Mouse (Mus musculus) kidney, embryonic 14.5 days (tissue): ENCODE data around the gene Cds1. TPM values are rescaled to one million over a fixed set of nuclear protein-coding genes. Genes with fewer than 3 reads are reported as not detected.
A peak's percentile ranks its signal among the peaks of the same experiment; 100 is the strongest.

ENCODE experiments used
- ATAC-seq: fragments of 200-750 bp; cut with Nextera tagmentation; 2 replicates; pipeline ENCODE4 v1.8.0; 2017; ENCODE audit warnings: moderate number of reproducible peaks, mild to moderate bottlenecking, moderate TSS enrichment, moderate library complexity; ENCODE audit not compliant: low FRiP score, low TSS enrichment
- H3K27ac ChIP-seq: fragments of 300-500 bp; sonication (generic); 2 replicates; pipeline ENCODE4 v1.5.1; 2014; ENCODE audit warnings: low read depth, mild to moderate bottlenecking, low read length, moderate library complexity, mixed read lengths
- H3K27me3 ChIP-seq: fragments of 300-500 bp; sonication (generic); 2 replicates; pipeline ENCODE4 v1.6.1; 2014; ENCODE audit warnings: mild to moderate bottlenecking, low read length; ENCODE audit not compliant: control insufficient read depth, insufficient read depth
- H3K36me3 ChIP-seq: fragments of 300-500 bp; sonication (generic); 2 replicates; pipeline ENCODE4 v1.6.1; 2014; ENCODE audit warnings: low read length, mixed read lengths; ENCODE audit not compliant: control insufficient read depth, insufficient read depth
- H3K4me1 ChIP-seq: fragments of 300-500 bp; sonication (generic); 2 replicates; pipeline ENCODE4 v1.6.1; 2014; ENCODE audit warnings: low read length, mixed read lengths; ENCODE audit not compliant: control insufficient read depth, insufficient read depth
- H3K4me2 ChIP-seq: fragments of 300-500 bp; sonication (generic); replicated peaks from 2 replicates; pipeline ENCODE4 v1.6.1; 2014; ENCODE audit warnings: low read depth, mild to moderate bottlenecking, low read length
- H3K4me3 ChIP-seq: fragments of 300-500 bp; sonication (generic); 2 replicates; pipeline ENCODE4 v1.5.1; 2014; ENCODE audit warnings: mild to moderate bottlenecking, low read length
- H3K9ac ChIP-seq: fragments of 300-500 bp; sonication (generic); 2 replicates; pipeline ENCODE4 v1.6.1; 2014; ENCODE audit warnings: low read depth, mild to moderate bottlenecking, low read length, moderate library complexity
- H3K9me3 ChIP-seq: fragments of 300-500 bp; sonication (generic); 2 replicates; pipeline ENCODE4 v1.6.1; 2016; ENCODE audit warnings: low read length; ENCODE audit not compliant: control insufficient read depth
- WGBS: fragments of 180-500 bp; shearing (Covaris S2); extraction: QIAGEN DNeasy Blood & Tissue Kit; methylation state at CpG from one replicate; pipeline ENCODE4 v1.1.7; 2014; 5-methylcytosine and 5-hydroxymethylcytosine counted together
- polyA plus RNA-seq: library from polyadenylated mRNA; unstranded; fragments of >200 nt; fragmentation: Nextera tagmentation; extraction: Ambion mirVana; gene quantifications from 2 replicates; pipeline ENCODE4 v1.2.1, GENCODE M21; 2014

The Cds1 gene
- polyA plus RNA-seq, 1 experiment from 2014 or later, result 10.9 TPM

- H3K36me3 ChIP-seq, result no peaks in the 10 kb centered on the region
- H3K9ac ChIP-seq, result no peak overlapping the region
- peaks cover 4% of the 10 kb centered on the region; the same call in 1 of the 2 replicates for H3K4me1 ChIP-seq
- no peaks in the 10 kb centered on the region for H3K9me3 ChIP-seq
- ATAC-seq, result no peak
- no peak overlapping the region for H3K4me2 ChIP-seq
- no peak overlapping the region for H3K4me3 ChIP-seq
- H3K27ac ChIP-seq, result no peak overlapping the region
- 91% methylated on average over 6 of the region's 6 CpGs for WGBS
- no peaks in the 10 kb centered on the region for H3K27me3 ChIP-seq
Measured at GRCm38 (mm10) chr5:101811296-101812169, 46.6 kb downstream of the Cds1 start.

GRCm38 (mm10) chr5:101816822-101817221, 51.9 kb downstream of the Cds1 start:
- Histone ChIP-seq H3K4me3 (no peak overlapping the region), H3K9me3 (no peaks in the 10 kb centered on the region), H3K4me2 (no peak overlapping the region), H3K4me1 (peaks cover 20% of the 10 kb centered on the region), H3K27ac (peak overlapping the region; percentile 39; the same call in 1 of the 2 replicates), H3K9ac (no peak overlapping the region), H3K36me3 (no peaks in the 10 kb centered on the region), H3K27me3 (no peaks in the 10 kb centered on the region)
- 23% methylated on average over 7 of the region's 7 CpGs for WGBS
- peak; percentile 93 for ATAC-seq

- H3K9me3 ChIP-seq, result no peaks in the 10 kb centered on the region
- ATAC-seq, result no peak
- H3K27ac ChIP-seq, result no peak overlapping the region
- no peak overlapping the region for H3K4me2 ChIP-seq
- no peaks in the 10 kb centered on the region for H3K27me3 ChIP-seq
- H3K4me3 ChIP-seq, result no peak overlapping the region
- WGBS, result 33% methylated on average over 10 of the region's 10 CpGs
- H3K36me3 ChIP-seq, result no peaks in the 10 kb centered on the region
- peaks cover 30% of the 10 kb centered on the region for H3K4me1 ChIP-seq
- no peak overlapping the region for H3K9ac ChIP-seq
Measured at GRCm38 (mm10) chr5:101819216-101819615, 54.3 kb downstream of the Cds1 start.

DNA sequence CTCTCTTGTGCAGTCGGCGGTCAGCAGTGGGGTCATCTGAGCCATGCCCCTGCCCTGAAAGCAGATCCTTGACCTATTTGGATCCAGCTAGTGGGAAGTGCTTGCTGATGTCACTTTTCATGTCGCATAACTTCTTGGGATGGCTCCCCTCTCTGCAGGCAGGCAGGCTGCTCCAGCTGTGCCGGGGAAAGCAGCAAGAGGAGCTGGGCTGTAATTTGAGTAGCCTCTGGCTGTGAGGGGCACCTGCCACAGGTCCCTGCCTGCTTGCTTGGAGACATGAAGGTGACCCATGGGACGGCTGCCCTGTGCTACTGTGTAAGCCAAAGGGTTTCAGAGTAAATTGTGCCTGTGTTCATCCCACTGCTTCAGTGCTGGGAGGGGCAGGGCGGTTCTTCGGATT, 54.9 kb downstream of the Cds1 start:
- no peak for ATAC-seq
- H3K27ac ChIP-seq, result peak overlapping the region; percentile 42; the same call in 1 of the 2 replicates
- H3K36me3 ChIP-seq, result no peaks in the 10 kb centered on the region
- H3K4me2 ChIP-seq, result no peak overlapping the region
- no peak overlapping the region for H3K9ac ChIP-seq
- H3K4me3 ChIP-seq, result no peak overlapping the region
- H3K9me3 ChIP-seq, result no peaks in the 10 kb centered on the region
- WGBS, result 9% methylated on average over 7 of the region's 7 CpGs
- no peaks in the 10 kb centered on the region for H3K27me3 ChIP-seq
- H3K4me1 ChIP-seq, result peaks cover 30% of the 10 kb centered on the region

DNA sequence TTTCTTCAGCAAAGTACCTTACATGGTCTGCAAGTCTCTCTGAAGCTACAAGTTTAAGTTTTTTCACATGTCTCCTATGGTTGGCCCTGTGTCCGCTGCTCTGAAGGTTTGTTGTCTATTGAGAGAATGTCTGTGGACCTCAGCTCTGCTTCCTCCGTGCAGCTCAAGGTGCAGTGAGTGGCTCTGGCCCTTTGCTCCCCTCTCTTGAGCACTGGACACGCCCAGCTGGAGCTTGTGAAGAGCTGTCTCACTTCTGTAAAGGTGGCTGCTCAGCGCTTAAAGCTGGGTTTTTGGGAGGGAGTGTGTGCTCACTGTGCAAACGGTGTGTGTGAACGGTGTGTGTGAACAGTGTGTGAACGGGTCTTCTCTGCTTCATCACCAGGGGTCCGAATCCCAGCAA, 56.1 kb downstream of the Cds1 start:
- Histone ChIP-seq H3K36me3 (no peaks in the 10 kb centered on the region), H3K4me1 (peaks cover 34% of the 10 kb centered on the region), H3K27me3 (no peaks in the 10 kb centered on the region), H3K9ac (no peak overlapping the region; the same call in 1 of the 2 replicates), H3K9me3 (no peaks in the 10 kb centered on the region), H3K27ac (peak overlapping the region; percentile 78), H3K4me2 (0 out of 2 replicates have a peak overlapping the region, but pooled peaks have one; percentile 2), H3K4me3 (no peak overlapping the region)
- WGBS, result 57% methylated on average over 8 of the region's 8 CpGs
- ATAC-seq, result no peak

DNA sequence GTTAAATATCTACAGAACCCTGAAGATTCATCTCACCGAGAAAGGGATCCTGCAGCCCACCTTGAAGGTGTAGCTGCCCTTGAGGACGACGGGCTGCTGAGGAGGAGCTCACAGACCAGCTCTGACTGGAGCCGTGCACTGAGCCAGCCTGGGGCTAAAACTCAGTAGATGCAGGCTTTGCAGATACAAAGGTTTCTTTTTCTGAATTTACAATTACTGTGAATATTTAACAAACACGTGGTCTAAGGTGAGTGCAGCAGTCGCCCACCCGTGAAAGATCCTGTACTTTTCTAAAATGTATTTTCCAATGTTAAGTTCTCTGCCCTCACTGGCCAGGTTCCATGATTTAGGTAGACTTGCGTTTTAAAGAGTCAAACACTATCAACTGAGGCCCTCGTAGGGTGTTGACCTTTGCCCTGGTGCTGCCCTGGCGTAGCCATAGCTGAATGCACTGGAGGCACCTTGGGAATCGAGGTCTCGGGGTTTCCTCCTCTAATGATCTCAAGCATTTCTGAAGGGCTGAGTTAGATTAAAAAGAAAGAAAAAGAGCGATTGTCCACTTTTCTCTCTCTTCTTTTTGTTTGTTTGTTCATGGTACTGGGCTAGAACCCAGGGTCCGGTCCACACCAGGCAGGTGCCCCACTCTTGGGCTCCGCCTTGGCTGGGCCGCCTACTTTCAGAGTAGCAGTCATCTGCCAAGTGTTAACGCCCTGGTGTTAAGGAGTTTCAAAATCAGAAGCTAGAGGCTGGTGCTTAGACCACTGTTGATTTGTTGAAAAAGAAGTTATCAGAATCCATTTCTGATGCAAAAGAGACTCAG, 56.8 kb downstream of the Cds1 start:
- no peak overlapping the region for H3K4me2 ChIP-seq
- H3K27me3 ChIP-seq, result no peaks in the 10 kb centered on the region
- no peak overlapping the region; the same call in 1 of the 2 replicates for H3K9ac ChIP-seq
- no peak for ATAC-seq
- H3K9me3 ChIP-seq, result no peaks in the 10 kb centered on the region
- H3K27ac ChIP-seq, result peak overlapping the region; percentile 78
- WGBS, result 58% methylated on average over 17 of the region's 17 CpGs
- H3K36me3 ChIP-seq, result no peaks in the 10 kb centered on the region
- no peak overlapping the region for H3K4me3 ChIP-seq
- peaks cover 30% of the 10 kb centered on the region for H3K4me1 ChIP-seq

- H3K4me1 ChIP-seq, result peaks cover 24% of the 10 kb centered on the region
- no peaks in the 10 kb centered on the region for H3K9me3 ChIP-seq
- WGBS, result 40% methylated on average over 6 of the region's 6 CpGs
- H3K9ac ChIP-seq, result no peak overlapping the region
- no peaks in the 10 kb centered on the region for H3K36me3 ChIP-seq
- H3K4me3 ChIP-seq, result no peak overlapping the region
- H3K4me2 ChIP-seq, result no peak overlapping the region
- H3K27ac ChIP-seq, result peak overlapping the region; percentile 78
- ATAC-seq, result no peak
- H3K27me3 ChIP-seq, result no peaks in the 10 kb centered on the region
Measured at GRCm38 (mm10) chr5:101822311-101822670, 57.4 kb downstream of the Cds1 start.

- 41% methylated on average over 13 of the region's 13 CpGs for WGBS
- Histone ChIP-seq H3K27ac (no peak overlapping the region; the same call in 1 of the 2 replicates), H3K27me3 (no peaks in the 10 kb centered on the region)
Measured at GRCm38 (mm10) chr5:101825111-101825911, 60.4 kb downstream of the Cds1 start.

More at GRCm38 (mm10) chr5:101825111-101825911, 60.4 kb downstream of the Cds1 start:
- ATAC-seq, result no peak
- H3K9me3 ChIP-seq, result no peaks in the 10 kb centered on the region
- H3K4me3 ChIP-seq, result no peak overlapping the region
- H3K4me1 ChIP-seq, result peaks cover 18% of the 10 kb centered on the region
- no peak overlapping the region for H3K9ac ChIP-seq
- H3K36me3 ChIP-seq, result no peaks in the 10 kb centered on the region
- H3K4me2 ChIP-seq, result no peak overlapping the region
